Mouse (Mus musculus) gastrocnemius, postnatal 14 days (tissue): ENCODE data around the gene Zdhhc11. TPM values are rescaled to one million over a fixed set of nuclear protein-coding genes. Genes with fewer than 3 reads are reported as not detected.

Source experiments
- microRNA-seq, 2 experiments: library from miRNA; unstranded; fragments of <30 nt; microRNA quantifications; one replicate each; pipeline ENCODE4 v1.2.0; 2021
- total RNA-seq, 2 experiments: library from RNA; stranded (reverse); gene quantifications; 2 replicates each; pipeline ENCODE4 v1.2.3; 2021

The Zdhhc11 gene
- total RNA-seq, 2 experiments from 2014 or later = not detected

Small RNA genes lying within 50 kb of the gene (microRNA-seq; reads per million reads assigned to microRNA genes)
- gene Gm25197 = 0 reads per million in 2 experiments

Other genes starting within 250 kb of the Zdhhc11 start
- 1 to 10 TPM; 4.5 to 5.2 TPM for gene Slc12a7, start 230.8 kb upstream of the Zdhhc11 start, total RNA-seq
- 1 to 10 TPM; 1.6 to 2.2 TPM for gene Nkd2, start 116.2 kb upstream of the Zdhhc11 start, total RNA-seq
- under 1 TPM; 0.82 to 0.96 TPM for gene Trip13, start 26.1 kb upstream of the Zdhhc11 start, total RNA-seq
- 10 to 100 TPM; 11.0 to 11.9 TPM for gene Brd9, start 26.0 kb upstream of the Zdhhc11 start, total RNA-seq
- 1 to 10 TPM; 5.8 to 5.9 TPM for gene Tppp, start 45.6 kb downstream of the Zdhhc11 start, total RNA-seq
- gene Cep72, start 98.4 kb downstream of the Zdhhc11 start, total RNA-seq = 1 to 10 TPM; 1.6 to 2.6 TPM
- 1 to 10 TPM in 1 of 2 experiments, under 1 TPM in 1; 0.55 to 1.3 TPM for gene Slc9a3, start 157.6 kb downstream of the Zdhhc11 start, total RNA-seq
- 10 to 100 TPM; 28.3 to 30.5 TPM for gene Exoc3, start 244.9 kb downstream of the Zdhhc11 start, total RNA-seq